Mouse (Mus musculus): Measurements from ENCODE around the gene Gps1.
"Not testable (repeated sequence)": the region's sequence is repeated elsewhere in the genome, so short reads cannot be mapped to it uniquely, and the experiment has no call there.

Gene Gps1

DNA sequence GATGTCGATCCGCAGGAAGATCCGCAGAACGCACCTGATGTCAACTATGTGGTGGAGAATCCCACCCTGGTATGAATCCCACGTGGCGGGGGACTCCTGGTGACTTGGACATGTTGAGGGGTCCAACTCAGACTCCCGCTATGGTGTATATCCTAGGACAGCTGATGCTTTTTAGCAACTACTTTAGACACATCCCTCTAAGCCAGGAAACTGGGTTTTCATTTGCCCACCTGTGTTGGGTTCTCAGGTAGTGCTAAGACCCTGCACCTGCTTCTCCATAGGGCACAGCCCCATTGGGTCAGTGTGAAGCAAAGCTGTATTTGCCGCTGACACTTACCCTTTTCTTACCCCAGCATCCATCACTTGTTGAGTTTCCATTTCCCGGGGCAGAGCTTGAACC lies 1.1 kb downstream of the Gps1 start:
- DNase-seq (ENCODE audit: low read depth): no peak

DNA sequence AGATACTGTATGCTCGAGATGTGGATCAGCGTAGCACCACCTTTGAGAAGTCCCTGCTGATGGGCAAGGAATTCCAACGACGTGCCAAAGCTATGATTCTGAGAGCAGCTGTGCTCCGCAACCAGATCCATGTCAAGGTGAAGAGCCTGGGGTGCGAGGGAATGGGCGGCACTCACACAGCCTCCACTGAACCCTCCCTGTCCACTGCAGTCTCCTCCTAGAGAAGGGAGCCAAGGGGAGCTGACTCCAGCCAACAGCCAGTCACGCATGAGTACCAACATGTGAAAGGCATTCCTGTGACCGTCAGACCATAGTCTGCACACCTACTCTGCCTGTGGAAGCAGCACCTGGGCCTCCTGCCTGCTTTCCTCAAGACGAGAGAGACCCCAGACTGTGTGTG lies 4.4 kb downstream of the Gps1 start:
- DNase-seq (ENCODE audit: low read depth): not testable (repeated sequence)

DNA sequence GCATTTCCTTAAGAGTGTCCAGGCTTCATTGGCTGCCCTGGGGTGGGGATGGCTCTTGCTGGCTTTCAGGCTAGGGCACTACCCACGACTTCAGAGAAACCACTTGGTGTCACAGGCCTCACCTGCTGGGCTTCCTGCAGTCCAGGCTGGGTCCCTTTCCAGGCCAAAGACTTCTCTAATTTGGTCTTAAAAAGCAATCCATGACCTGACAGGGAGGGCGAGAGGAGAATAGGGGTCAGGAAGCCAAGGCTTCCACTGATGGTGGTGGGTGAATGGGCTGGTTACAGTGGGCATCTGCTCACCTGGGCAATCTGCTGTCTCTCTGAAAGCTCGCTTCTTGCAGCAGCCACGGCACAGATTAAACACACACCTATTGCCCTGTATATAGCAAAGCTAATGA lies 5.3 kb downstream of the Gps1 start:
- DNase-seq (ENCODE audit: low read depth): no peak

DNA sequence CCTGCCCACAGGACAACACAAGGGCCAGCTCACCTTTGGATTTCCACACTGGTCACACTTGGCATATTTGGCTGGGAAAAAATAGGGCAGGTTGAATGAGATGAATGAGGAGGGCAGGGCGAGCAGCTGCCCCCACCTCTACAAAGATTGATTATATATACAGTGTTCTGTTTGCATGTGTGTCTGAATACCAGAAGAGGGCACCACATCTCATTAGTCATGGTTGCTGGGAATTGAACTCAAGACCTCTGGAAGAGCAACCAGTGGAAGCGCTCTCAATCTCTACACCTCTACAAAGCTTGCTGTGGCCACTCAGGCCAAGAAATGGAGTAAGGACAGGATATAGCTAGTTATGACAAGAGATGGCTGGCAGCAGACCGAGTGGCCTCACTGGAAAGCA lies 5.7 kb downstream of the Gps1 start:
- no peak for DNase-seq (ENCODE audit: low read depth)

DNA sequence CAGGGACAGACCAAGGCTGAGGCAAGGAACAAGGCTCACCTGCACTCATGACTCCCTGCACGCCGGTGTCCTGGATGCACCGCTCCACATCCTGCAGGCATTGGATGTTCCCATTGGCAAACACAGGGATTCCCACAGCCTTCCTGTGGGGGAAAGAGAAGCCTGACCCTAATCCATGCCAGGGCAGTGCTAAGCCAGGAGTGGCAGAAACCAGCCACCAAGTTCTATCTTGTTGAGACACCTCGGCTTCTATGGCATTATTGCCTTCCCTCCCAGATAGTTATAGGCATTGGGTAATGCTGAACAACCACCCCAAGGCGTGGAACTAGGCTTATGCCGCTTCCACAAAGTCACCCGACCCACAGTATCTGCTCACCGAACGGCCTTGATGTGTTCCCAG lies 8.6 kb downstream of the Gps1 start:
- DNase-seq (ENCODE audit: low read depth): no peak

DNA sequence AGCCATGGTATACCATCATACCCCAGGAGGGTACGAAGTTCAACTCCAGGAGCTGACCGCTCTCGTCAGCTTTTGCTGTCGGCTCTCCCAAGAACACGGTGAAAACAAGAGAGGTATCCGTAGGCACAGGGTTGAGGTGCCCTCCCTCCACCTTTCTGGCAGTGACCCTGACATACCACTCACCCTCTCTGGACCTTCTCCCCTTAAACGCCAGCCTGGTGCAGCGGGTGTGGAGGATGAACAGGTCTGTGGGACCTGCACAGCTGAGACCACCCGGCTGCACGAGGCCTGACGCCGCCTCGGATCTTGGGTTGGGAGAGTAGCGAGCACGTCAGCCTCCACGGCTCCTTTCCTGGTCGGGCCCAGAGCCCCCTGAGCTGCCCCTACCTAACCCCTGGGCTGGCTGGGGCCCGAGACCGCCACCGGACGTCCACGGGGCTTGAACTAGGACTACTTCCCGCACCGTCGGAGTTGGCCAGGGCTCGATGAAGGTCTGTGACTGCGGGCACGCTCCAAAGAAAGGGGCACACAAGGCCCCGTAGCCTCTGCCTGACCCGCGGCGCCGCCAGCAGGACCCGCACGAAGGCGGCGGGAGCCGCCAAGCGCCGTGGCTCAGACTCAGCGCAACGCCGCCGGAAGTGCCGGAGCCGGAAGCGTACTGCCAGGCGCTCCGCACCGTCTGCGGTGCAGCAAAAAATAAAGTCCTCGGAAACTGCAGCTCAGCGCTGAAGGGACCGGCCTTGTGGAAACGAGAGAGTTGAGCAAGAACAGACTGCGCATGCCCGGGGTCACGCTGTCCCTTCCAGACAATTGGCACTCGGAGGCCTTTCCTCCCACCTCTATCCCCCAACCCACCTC lies 11.9 kb downstream of the Gps1 start, which contains the start of gene Dus1l:
TSS of gene Dus1l (minus strand) at position 648 of the 858 bp plus-strand sequence.
- peak; percentile 88 for DNase-seq (ENCODE audit: low read depth)

DNA sequence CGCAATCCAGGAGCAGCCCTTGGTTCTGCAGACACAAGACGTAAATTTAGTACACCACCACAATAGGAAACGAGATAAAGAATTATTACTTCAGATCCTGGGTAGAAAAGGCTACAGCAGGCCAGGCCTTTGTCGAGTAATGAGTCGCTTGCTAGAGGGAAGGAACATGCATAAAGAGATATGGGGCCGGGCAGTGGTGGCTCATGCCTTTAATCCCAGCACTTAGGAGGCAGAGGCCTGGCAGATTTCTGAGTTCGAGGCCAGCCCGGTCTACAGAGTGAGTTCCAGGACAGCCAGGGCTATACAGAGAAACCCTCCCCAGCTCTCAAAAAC lies 12.5 kb downstream of the Gps1 start:
- no peak for DNase-seq (ENCODE audit: low read depth)

DNA sequence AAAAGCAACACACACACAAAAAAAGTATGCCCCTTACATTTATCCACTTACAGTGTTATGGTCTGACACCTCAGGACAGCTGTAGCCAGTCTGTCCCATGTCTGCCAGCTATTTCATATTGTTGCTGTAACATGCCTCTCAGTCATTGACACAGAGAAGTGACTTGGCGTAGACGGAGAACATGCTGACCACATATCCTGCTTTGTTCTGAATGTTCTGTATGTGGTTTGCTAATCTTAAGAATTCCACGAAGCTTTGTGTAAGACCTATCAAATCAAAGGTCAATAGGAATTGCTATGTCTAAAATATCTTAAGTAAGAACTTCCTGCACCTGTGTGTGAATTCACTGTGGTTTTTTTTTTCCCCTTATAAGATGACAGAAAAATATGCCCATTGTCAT lies 14.2 kb downstream of the Gps1 start:
- no peak for DNase-seq (ENCODE audit: low read depth)

DNA sequence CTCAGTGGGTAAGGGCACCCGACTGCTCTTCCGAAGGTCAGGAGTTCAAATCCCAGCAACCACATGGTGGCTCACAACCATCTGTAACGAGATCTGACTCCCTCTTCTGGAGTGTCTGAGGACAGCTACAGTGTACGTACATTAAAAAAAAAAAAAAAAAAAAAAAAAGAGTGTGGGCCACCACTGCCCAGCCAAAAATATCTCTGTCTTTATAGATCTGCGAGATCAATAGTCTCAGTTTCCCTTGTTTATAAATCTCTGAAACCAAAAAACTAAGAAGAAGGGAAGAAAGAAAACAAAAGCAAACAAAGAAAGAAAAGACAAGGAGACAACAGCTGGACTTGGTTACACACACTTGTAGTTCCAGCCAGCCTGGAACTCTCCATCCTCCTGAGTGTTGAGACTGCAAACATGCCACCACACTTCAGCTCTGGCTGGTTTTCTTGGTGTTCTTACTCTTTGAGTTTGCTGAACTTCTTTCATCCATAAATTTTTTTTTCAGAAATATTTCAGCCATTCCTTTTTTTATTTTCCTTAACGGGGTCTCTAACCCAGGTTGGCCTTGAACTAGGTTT lies 15.3 kb downstream of the Gps1 start:
- DNase-seq (ENCODE audit: low read depth): no peak

DNA sequence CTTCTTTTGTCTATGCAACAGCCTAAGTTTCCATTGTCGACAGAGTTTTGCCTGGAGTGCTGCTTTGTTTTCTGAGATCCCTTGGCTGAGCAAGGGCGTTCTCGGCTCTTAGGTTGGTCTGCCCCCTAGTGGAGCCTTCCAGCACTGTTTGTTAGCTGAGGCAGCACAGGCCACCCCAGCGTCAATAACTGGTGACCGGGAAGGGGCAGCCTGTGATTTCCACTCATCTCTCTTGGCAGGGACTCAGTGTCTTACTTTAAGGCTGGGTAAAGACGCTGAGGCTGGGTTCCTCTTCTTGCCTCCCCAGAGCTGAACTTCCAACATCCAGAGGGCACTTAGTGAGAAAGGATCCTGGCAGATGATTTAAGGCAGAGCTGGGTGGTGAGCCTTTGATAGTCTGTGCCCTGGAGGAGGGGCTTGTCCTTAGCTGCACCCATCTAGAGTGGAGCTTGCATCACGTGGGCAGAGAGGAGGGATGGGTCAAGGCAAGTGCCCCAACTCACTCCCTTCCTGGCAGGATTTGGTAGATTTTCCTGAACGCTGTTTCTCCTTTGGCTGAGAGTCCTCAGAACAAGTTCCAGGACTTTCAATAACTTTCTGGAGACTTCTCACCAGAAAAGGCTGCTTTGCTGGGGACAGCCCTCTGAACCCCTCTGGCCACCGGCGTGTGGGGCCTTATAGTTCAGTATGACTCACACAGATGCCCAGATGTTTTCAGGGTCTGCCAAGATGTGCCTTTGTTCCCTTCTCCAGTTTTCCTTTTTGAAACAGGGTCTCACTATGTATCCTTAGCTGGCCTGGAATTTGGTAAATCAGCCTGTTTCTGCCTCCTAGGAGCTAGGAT lies 16.2 kb downstream of the Gps1 start:
- DNase-seq (ENCODE audit: low read depth): peak; percentile 83

DNA sequence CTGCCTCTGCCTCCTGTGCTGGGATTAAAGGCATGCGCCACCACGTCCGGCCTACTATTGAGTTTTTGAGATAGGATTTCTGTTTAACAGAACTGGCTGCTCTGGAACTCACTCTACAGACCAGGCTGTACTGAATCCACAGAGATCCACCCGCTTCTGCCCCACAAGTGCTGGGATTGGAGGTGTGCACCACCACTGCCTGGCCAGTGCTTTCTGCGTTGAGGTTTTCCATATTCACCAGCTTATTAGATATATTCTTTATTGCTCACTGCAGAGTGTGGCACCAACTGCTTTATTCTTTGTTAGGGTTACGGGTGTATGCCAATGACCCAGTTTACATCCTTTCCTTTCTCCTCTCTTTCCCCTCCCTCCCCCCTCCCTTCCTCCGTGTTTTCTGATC lies 20.2 kb downstream of the Gps1 start:
- DNase-seq (ENCODE audit: low read depth): no peak

DNA sequence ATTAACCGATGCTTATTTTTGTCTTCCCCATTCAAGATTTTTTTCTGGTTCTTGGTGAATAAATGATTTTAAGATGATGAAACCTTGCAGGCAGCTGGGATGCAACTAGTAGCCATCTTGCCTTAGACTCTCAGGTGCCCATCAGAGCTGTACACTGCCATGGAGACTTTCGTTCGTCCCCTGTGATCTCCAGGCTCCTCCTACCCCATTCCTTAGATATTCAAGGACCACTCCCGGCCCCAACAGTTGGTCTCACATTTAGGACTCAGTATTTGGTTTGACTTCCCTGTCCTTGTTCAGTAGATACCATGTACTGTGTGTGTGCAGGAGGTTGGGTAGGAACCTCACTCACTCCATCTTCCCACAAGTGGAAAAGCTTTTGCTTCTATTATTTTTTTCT lies 20.7 kb downstream of the Gps1 start:
- DNase-seq (ENCODE audit: low read depth): no peak

DNA sequence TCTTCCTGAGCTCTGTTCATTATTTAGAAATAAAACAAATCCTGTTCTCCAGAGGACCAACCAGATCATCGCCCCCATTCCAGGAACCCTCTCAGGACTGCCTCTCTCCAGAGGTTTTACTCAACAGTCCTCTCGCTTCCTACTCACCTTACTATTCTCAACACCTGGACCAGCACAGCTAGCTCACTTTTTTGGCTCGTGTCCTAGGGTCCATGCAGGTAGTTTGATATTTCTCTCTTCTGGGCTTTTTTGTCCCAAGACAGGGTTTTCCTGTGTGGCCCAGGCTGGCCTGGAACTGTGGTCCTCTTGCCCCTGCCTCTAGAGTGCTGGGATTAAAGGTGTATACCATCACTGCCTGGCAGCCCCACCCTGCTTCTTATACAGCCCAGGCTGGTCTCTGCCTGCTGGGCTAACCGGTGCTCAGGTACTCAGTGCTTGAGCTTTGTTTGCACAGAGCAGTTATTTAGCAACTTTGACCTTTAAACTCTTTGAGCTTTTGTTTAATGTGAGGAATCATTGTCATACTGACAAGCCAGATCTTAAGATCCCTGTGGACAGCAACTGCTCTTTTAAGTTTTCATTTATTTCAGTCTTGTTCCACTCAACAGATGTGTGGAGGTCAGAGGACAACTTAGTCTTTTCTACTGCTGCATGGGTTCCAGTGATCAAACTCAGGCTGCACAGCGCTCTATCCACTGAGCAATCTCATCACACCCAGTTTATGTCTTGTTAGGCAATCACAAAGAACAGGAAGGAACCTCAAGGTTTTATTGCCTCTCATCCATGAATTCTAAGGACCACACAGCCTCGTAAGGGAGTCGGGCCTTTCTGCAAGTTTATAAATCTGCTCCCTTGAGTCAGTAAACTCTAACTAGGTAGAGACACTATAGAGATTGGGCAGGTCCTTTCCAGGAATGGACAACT lies 21.6 kb downstream of the Gps1 start:
- DNase-seq (ENCODE audit: low read depth): no peak

DNA sequence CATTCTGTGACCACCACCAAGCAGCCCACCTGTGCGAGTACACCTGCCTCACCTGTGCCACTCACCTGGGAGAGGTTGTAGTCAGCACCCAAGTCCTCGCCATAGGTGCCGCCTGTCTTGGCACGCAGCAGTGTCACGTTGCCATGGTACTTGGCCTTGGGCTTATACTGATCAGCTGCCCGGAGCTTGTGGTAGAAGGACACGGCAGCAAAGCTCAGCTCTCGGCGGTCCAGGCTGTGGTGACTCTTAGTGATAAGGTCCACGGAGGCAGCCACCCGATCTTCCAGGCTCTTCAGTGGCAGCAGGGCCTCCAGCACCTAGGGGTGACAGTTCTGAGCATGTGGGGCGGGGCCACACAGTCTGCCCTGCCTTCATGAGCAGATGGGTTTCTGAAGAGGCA lies 23.9 kb downstream of the Gps1 start:
- DNase-seq (ENCODE audit: low read depth): no peak

DNA sequence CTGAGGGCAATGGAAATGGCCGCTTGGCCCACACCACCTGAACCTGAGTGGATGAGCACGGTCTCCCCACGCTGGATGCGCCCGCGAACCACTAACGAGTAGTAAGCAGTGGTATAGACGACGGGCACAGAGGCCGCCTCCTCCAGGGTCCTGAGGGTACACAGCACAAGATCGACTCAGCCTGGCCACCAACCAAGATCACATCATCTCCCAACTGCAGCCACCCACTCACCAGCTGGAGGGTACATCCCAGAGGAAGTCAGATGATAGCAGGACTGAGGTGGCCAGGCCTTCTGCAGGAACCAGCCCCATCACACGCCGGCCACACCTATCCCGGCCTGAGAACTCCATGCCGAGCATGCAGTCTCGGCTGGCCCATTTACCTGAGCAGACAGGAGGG lies 28.0 kb downstream of the Gps1 start:
- DNase-seq (ENCODE audit: low read depth): no peak

DNA sequence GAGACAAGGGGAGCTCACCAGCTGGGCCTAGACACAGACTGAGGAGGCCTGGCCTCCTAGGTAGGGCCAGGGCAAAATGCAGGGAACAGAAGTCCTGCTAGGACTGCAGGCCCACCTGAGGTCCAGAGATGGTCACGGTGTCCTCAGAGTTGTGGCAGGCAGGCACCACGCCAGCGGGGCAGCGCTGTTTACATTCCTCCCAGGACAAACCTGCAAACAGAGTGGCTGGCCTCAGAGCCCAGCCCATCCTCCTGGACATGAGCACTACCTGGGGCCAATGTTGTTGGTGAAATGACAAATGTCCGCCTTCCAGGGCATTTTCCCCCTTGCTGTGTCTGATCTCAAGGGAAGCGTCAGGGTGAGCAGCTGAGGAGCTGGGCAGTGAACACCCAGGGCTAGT lies 33.3 kb downstream of the Gps1 start:
- DNase-seq (ENCODE audit: low read depth): no peak

DNA sequence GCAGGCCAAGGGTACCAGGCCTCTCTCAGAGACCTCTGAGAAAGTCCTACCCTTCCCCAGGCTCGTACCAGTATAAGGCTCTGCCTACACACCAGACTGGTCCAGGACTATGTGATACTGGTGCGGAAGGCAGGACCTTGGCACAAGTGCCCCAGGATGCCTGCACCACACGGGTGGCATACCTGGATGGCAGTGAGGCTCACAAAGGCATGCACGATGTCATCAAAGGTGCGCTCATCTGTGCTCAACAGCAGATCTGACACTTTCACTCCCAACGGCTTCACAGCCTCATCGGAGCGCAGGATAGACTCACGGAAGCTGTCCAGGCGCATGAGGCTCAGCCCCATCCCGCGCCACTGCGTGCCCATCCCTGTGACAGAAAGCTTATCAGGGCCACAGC lies 34.2 kb downstream of the Gps1 start:
- no peak for DNase-seq (ENCODE audit: low read depth)

DNA sequence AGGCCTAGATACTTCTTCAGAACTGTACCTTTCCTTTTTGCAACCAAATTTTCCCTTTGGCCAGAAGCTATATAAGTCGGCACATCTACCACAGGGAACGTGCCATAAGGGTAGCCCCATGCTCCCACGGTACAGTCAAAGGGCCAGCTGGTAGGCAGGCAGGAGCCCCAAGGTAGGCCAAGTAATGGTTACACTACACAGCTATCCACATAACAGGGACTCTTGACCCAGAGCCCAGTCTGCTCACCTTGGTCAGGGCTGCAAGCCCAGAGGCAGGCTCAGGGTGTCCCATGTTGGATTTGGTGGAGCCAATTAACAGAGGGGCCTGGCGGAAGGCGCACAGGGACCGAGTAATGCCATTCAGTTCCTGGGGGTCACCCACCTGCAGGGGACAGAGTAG lies 35.5 kb downstream of the Gps1 start:
- DNase-seq (ENCODE audit: low read depth): no peak

DNA sequence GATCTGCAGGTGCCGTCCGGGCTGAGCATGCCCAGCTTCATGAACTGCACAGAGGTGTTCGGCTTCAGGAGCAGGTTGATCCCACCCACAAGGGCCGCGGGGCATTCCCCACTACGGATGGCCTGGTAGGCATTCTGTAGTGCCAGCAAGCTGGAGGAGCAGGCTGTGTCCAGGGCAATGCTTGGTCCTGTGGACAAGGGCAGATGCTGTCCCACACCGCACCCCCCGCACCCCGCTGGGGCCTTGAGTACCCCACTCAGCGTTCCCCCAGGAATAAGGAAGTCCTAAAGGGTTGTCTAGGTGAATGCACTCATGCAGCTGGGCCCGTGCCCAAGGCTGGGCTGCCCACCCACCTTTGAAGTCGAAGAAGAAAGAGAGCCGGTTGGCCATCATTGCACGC lies 36.5 kb downstream of the Gps1 start:
- no peak for DNase-seq (ENCODE audit: low read depth)

DNA sequence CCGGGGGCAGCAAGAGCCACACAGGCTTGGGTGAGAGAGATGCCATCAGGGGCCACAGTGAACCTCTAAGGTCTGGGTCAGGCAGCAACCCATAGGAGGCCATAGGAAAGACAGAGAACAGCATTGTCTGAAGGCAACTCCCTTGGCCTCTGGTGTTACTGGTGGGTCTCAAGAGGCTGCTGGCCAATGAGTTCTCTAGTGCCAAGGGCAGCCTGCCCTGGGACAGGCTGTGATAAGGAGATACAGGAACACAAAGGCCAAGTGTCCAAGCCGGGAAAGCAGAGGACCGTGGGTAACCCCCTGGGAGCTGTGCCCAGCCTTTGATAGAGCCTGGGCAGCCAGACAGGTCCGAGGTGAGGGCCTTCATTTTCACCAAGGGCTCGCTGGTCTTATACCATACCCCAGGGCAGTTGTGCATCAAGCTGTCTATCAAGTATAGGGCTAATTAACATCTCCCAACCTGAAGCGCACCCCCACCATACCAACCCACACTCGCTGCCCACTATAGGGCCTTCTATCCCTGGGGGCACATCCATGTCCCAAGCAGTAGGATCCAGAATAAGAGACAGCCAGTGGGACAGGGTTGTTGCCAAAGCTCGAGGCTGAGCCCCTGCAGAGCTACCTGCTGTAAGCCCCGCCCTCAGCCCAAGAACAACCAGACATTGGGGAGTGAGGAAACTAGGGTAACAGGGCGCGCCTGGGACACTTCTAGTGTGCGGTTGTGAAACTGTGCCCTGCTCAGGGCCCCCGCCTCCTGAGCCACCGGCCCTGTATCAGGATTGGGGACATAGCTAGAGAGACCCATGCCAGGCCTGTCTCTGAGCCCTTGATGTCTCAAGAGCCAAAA lies 37.2 kb downstream of the Gps1 start:
- no peak for DNase-seq (ENCODE audit: low read depth)

DNA sequence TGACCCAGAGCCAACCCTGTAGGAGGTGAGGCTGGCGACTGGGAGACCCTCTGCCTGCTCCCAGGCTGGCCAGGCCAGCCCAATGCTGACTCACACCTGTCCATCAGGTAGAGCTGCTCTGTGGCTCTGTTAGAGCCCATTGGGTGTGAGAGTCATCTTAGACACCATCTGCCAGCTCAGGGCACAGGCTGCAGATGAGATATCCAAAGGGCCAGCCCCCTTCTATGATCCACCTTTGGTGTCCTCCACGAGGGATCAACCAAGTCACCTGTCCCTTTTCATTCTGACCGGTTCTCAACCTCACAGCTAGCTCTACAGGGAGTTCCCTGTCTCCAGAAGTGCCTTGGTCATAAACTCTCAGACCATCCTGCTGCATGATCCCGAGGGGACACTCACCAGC lies 38.2 kb downstream of the Gps1 start:
- no peak for DNase-seq (ENCODE audit: low read depth)
